Mouse (Mus musculus) gastrocnemius, adult 2 months (tissue): ENCODE results near the gene Tmem129. TPM values are rescaled to one million over a fixed set of nuclear protein-coding genes. Genes with fewer than 3 reads are reported as not detected.

Experiments
- DNase-seq: peaks from one replicate; pipeline ENCODE4 v3.0.0; 2022
- H3K27ac ChIP-seq: fragments of 200-600 bp; 2 replicates; pipeline ENCODE4 v1.8.1; 2022; ENCODE audit warnings: mild to moderate bottlenecking
- H3K4me3 ChIP-seq: fragments of 200-600 bp; 2 replicates; pipeline ENCODE4 v1.8.1; 2022; ENCODE audit warnings: mild to moderate bottlenecking, moderate library complexity
- CTCF ChIP-seq: fragments of 200-600 bp; IDR thresholded peaks from 2 replicates; pipeline ENCODE4 v1.8.1; 2022; ENCODE audit warnings: antibody characterized with exemption, mild to moderate bottlenecking, moderate library complexity
- intact Hi-C: fragments of 180-260 bp; cut with DNase I; formaldehyde crosslinking; loops from one replicate; pipeline ENCODE4 v1.15.1; 2025
- total RNA-seq, 2 experiments: library from RNA; stranded (reverse); gene quantifications; 2 replicates each; pipeline ENCODE4 v1.2.3; 2021

The Tmem129 gene
- total RNA-seq, 2 experiments from 2014 or later: 9.0 to 11.7 TPM

DNA sequence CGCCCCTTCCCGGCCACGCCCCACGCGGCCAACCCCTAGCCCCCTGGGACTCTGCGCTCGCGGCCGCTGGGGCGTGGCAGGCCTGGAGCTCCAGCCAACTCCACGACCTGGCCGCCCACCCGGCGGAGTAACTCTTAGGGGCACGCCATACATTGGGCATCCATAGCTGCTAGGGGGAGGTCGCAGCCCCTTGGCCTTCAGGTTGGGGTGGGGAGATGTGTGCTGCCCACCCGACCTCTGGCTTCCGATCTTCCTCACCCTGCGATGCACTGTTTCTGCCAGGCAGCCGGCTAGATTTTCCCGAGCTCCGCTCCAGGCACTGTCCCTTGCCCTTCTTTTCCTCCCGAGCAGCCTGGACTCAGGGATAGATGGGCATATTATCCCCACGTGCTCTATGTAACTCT lies 37.5 kb upstream of the Tmem129 start:
- TF ChIP-seq CTCF: no peak
- Histone ChIP-seq H3K4me3 (peak overlapping the region; percentile 78), H3K27ac (peak overlapping the region; percentile 79)
- no peak for DNase-seq
- intact Hi-C loops: no loop called here

- peak overlapping the region; percentile 78 for H3K4me3 ChIP-seq
- intact Hi-C loops: no loop called here
- peak overlapping the region; percentile 79 for H3K27ac ChIP-seq
- peak; percentile 66 for DNase-seq
- no peak for TF ChIP-seq CTCF
These were observed 36.9 kb upstream of the Tmem129 start for GRCm38 (mm10) chr5:33694848-33695717.

DNA sequence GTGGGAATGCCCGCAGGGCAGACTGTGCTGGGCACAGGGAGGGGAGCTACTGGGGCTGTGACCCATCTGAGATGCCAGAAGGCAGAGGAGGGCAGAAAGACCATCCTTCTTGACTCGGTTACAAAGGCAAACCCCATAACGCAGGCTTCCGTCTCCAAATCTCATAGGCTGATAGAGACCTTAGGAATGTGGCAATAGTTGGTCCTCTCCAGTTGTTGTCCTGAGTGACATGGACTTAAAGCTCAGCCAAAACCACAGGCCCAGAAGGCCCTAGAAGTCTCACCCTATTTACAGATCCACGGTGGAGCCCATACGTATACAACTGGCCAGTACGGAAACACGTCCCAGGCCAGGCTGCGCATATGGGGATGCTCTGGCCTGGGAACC lies 36.2 kb upstream of the Tmem129 start:
- TF ChIP-seq CTCF: no peak
- no peak for DNase-seq
- intact Hi-C loops: no loop called here
- Histone ChIP-seq H3K4me3 (no peak overlapping the region), H3K27ac (peak overlapping the region; percentile 16; the same call in 1 of the 2 replicates)

- Histone ChIP-seq H3K27ac (peak overlapping the region; percentile 24), H3K4me3 (peak overlapping the region; percentile 23)
- TF ChIP-seq CTCF: no peak
- peak; percentile 50 for DNase-seq
- intact Hi-C loops: no loop called here
These were observed 34.2 kb upstream of the Tmem129 start for GRCm38 (mm10) chr5:33692393-33692792.

DNA sequence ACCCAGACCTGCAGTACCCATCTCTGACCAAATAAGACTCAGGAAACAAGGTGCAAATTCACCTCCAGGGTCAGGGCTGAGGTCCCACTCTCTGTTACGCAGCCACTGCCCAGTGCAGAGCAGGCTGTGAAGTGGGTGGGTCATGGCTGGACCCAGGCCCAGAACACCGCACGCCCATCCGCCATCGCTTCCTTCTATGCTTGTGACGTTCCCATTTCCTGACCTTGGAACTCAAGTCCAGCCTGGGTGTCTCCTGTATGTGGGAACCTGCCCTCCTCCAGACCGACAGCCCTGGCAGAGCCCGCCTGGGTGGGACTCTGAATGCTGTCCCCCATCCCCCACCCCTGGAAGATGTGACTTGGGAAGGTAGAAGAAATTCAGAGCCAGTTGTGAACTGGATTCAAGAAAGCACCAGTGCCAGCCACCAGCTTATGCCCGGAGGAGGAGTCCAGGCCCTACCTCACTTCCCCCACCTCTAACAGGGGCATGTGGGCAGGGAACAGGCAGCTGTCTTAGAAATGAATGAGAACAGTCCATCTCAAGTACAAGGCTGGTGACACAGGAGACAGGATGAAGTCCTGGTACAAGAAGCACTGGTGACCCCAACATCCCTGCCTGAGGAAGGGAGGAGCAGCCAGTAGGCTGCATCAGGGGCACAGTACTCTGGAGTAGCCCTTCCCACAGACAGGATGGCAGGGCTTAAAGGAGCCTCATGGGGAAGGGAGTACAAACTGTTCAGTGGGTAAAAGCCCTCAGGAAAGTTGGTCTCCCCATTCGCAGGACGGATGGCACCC lies 31.8 kb upstream of the Tmem129 start:
- DNase-seq: peak; percentile 54
- intact Hi-C loops: loop anchor here (2.0 kb wide), 1 partner anchor 33 kb away; no protein-coding TSS in a partner anchor
- TF ChIP-seq CTCF: no peak
- H3K4me3 ChIP-seq: peak overlapping the region; percentile 38
- peak overlapping the region; percentile 84 for H3K27ac ChIP-seq

DNA sequence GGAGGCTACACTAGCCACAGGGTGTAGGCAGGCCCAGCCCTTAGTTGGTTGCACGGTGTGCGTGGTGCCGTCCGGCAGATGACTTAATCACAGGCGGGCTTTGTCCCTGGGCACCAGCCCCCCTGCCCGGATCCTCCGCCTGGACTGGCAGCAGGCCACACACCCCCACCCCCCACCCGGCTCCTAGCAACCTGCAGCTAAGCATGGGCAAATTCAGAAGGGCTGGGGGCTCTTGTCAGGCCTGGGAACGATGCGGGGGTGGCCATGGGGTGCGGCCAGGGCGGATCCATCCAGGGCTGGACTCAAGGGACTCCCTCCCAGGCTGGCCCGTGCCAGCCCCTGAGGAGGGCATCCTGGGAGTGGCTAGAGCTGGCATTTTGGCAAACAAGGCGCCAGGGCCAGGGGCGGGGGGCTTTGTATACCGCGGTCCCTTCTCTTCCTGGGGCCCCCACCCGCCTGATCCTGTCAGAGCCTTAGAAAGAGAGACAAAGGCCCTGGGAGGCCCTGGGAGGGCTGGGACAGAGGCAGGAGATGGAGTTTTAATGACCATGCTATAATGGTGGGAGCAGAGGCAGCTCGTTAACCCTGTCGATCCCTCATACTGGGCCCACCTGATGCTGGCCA lies 31.1 kb upstream of the Tmem129 start:
- H3K27ac ChIP-seq: peak overlapping the region; percentile 84
- no peak for TF ChIP-seq CTCF
- peak overlapping the region; percentile 38 for H3K4me3 ChIP-seq
- peak; percentile 45 for DNase-seq
- intact Hi-C loops: loop anchor here (2.0 kb wide), 1 partner anchor 33 kb away; no protein-coding TSS in a partner anchor

DNA sequence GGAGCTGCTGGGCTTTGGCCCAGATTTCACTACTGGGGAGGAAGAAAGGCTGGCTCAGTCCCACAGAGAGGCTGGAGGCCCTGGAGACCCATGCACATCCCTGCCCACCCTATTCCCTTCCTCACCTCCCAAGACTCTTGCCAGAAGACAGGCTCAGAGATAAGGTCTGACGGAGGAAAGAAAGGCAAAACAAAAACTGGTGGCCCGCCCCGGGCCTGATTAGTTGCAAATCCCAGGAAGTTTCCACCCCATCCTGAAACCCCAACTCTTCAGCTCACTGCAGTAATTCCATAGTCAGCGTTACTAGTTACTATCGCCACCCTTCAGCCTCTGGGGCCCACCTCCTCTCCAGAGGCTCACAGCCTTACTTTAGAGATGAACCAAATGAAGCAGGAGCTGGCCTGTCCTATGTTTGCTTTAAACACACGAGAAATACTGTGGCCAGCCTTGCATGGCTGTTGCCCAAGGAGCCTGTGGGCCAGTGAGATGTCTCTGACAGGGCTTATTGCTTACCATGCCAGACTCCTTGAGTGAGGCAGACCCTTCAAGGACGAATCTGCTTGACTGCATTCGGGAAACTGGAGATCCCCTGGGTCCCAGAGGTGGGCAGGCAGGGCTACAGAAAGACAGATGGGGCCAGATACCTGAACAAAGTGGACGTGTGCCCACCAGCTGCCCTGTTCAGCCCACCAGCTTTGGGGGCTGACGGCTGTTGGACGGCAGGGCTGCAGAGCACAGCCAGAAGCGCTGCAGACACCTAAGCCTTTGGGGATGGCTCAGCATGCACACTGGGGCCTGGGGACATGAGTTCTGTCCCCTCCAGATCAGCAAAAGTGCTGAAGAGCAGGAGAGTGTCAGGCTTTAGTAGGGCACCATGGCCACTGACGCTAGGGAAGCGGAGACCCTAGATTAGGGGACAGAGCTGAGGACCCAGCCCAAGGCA lies 30.3 kb upstream of the Tmem129 start:
- H3K27ac ChIP-seq: peak overlapping the region; percentile 84
- intact Hi-C loops: loop anchor here (2.0 kb wide), 1 partner anchor 34 kb away; no protein-coding TSS in a partner anchor

GRCm38 (mm10) chr5:33687142-33687541 lies 28.9 kb upstream of the Tmem129 start:
- Histone ChIP-seq H3K4me3 (no peak overlapping the region), H3K27ac (no peak overlapping the region)
- TF ChIP-seq CTCF: no peak
- DNase-seq: no peak
- intact Hi-C loops: no loop called here

More for the DNA sequence above, 30.3 kb upstream of the Tmem129 start:
- peak overlapping the region; percentile 38 for H3K4me3 ChIP-seq
- TF ChIP-seq CTCF: no peak
- no peak for DNase-seq

GRCm38 (mm10) chr5:33684932-33685331 lies 26.7 kb upstream of the Tmem129 start:
- no peak overlapping the region for H3K4me3 ChIP-seq

GRCm38 (mm10) chr5:33683897-33684652 lies 25.9 kb upstream of the Tmem129 start:
- intact Hi-C loops: loop anchor here (2.0 kb wide), 1 partner anchor 55 kb away; no protein-coding TSS in a partner anchor
- Histone ChIP-seq H3K27ac (no peak overlapping the region), H3K4me3 (no peak overlapping the region)
- peak; percentile 70 for TF ChIP-seq CTCF
- DNase-seq: peak; percentile 30

More at GRCm38 (mm10) chr5:33684932-33685331, 26.7 kb upstream of the Tmem129 start:
- no peak for DNase-seq
- no peak overlapping the region for H3K27ac ChIP-seq
- no peak for TF ChIP-seq CTCF
- intact Hi-C loops: loop anchor here (2.0 kb wide), 1 partner anchor 54 kb away; no protein-coding TSS in a partner anchor

DNA sequence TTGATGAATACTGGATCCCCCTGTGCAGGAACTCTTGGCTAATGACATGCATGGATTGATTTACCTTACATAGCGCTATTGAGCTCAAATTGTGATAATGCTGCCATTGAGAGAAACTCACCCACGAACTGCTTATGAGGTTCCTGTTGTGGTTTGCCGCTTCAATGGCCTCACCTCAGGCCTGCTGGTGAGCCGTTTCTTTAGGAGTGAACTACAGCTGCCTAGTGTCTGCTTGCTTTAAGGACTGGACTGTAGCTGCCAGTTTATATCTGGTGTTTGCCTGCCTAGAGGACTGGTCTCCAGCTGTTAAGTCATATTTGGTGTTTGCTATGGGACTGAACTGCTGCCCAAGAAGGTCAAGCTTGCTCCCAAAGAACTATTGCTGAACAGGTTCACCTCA lies 24.7 kb upstream of the Tmem129 start:
- no peak overlapping the region for H3K27ac ChIP-seq
- TF ChIP-seq CTCF: no peak
- intact Hi-C loops: no loop called here
- DNase-seq: no peak
- H3K4me3 ChIP-seq: no peak overlapping the region
